Mouse (Mus musculus) hindbrain, embryonic 15.5 days (tissue): ENCODE results near the gene Adcy4. TPM values are rescaled to one million over a fixed set of nuclear protein-coding genes. Genes with fewer than 3 reads are reported as not detected.

Experiments
- ATAC-seq: fragments of 200-750 bp; cut with Nextera tagmentation; 2 replicates; pipeline ENCODE4 v1.8.0; 2017; ENCODE audit warnings: low read depth, moderate number of reproducible peaks, moderate TSS enrichment; ENCODE audit not compliant: low FRiP score
- H3K27ac ChIP-seq: fragments of 300-500 bp; sonication (generic); replicated peaks from 2 replicates; pipeline ENCODE4 v1.5.1; 2015; ENCODE audit warnings: mild to moderate bottlenecking, inconsistent platforms
- H3K27me3 ChIP-seq: fragments of 300-500 bp; sonication (generic); 2 replicates; pipeline ENCODE4 v1.6.1; 2015; ENCODE audit warnings: control low read depth, inconsistent platforms
- H3K36me3 ChIP-seq: fragments of 300-500 bp; sonication (generic); 2 replicates; pipeline ENCODE4 v1.6.1; 2015; ENCODE audit warnings: control low read depth, inconsistent platforms
- H3K4me1 ChIP-seq: fragments of 300-500 bp; sonication (generic); replicated peaks from 2 replicates; pipeline ENCODE4 v1.6.1; 2015; ENCODE audit warnings: control low read depth, inconsistent platforms
- H3K4me2 ChIP-seq: fragments of 300-500 bp; sonication (generic); 2 replicates; pipeline ENCODE4 v1.6.1; 2015; ENCODE audit warnings: moderate library complexity, mild to moderate bottlenecking, inconsistent platforms
- H3K4me3 ChIP-seq: fragments of 300-500 bp; sonication (generic); 2 replicates; pipeline ENCODE4 v1.5.1; 2015; ENCODE audit warnings: mild to moderate bottlenecking, inconsistent platforms
- H3K9ac ChIP-seq: fragments of 300-500 bp; sonication (generic); 2 replicates; pipeline ENCODE4 v1.6.1; 2015; ENCODE audit warnings: inconsistent platforms
- H3K9me3 ChIP-seq: fragments of 300-500 bp; sonication (generic); 2 replicates; pipeline ENCODE4 v1.6.1; 2016; ENCODE audit warnings: control low read depth, inconsistent platforms
- WGBS: fragments of 180-500 bp; shearing (Covaris S2); methylation state at CpG from one replicate; pipeline ENCODE4 v1.1.7; 2015; 5-methylcytosine and 5-hydroxymethylcytosine counted together
- polyA plus RNA-seq: library from polyadenylated mRNA; unstranded; fragments of >200 nt; fragmentation: Nextera tagmentation; extraction: Ambion mirVana; gene quantifications from 2 replicates; pipeline ENCODE4 v1.2.1, GENCODE M21; 2015

Gene Adcy4
- polyA plus RNA-seq, result 4.0 and 5.0 TPM in 2 replicates

DNA sequence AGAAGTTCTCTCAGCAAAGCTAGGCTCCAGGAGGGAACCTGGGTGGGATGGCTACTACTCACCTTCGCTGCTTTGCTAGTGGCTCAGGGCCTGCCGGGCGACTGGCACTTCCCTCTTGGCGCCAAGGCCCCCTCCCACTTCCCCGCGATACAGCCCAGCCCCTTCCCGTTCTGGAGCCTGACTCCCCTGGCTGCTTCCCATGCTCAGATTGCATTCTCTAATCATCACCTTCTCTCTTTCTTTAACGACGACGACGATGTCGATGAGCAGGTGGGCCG lies at the start of gene Adcy4:
Gene Adcy4, minus strand, starts transcription at position 138 of the 278 bp plus-strand sequence.
- Histone ChIP-seq H3K27me3 (peaks cover 73% of the 10 kb centered on the region), H3K9me3 (no peaks in the 10 kb centered on the region), H3K4me1 (peaks cover 20% of the 10 kb centered on the region), H3K36me3 (no peaks in the 10 kb centered on the region), H3K27ac (0 out of 2 replicates have a peak within 1 kb of the TSS, but pooled peaks have one; percentile 4), H3K4me3 (peak within 1 kb of the TSS; percentile 27), H3K9ac (no peak within 1 kb of the TSS), H3K4me2 (peak within 1 kb of the TSS; percentile 48)
- no peak for ATAC-seq
- WGBS, result 3% methylated on average over 13 of the region's 13 CpGs

- H3K9ac ChIP-seq, result no peak overlapping the region
- H3K36me3 ChIP-seq, result no peaks in the 10 kb centered on the region
- ATAC-seq, result no peak
- no peaks in the 10 kb centered on the region for H3K9me3 ChIP-seq
- no peaks in the 10 kb centered on the region for H3K4me1 ChIP-seq
- no peak overlapping the region for H3K4me2 ChIP-seq
- no peak overlapping the region for H3K27ac ChIP-seq
- H3K4me3 ChIP-seq, result no peak overlapping the region
- 0 out of 2 replicates have a peak, but pooled peaks cover under 1% of the 10 kb centered on the region for H3K27me3 ChIP-seq
- 89% methylated on average over 4 of the region's 4 CpGs for WGBS
These were observed 49.2 kb upstream of the Adcy4 start for GRCm38 (mm10) chr14:55833126-55833525.

DNA sequence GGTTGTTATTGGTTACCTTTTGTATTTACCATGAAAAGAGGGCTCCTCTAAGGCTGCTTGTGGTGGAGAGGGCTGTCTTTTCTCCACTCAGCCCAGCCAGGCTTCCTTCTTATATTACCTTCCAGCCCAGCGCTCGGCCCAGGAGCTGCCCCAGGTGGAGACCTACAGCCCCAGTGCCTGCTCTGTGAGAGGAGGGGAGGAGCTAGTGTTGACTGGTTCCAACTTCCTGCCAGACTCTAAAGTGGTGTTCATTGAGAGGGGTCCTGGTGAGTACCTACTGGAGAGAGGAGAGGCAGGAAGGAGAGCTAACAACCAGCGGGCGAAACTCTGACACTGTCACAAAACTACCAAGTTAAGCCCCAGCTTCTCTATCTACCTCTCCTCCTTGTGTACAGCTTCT lies 46.4 kb upstream of the Adcy4 start:
- Histone ChIP-seq H3K36me3 (no peaks in the 10 kb centered on the region), H3K9ac (no peak overlapping the region), H3K4me3 (no peak overlapping the region), H3K9me3 (no peaks in the 10 kb centered on the region), H3K4me1 (peaks cover 18% of the 10 kb centered on the region), H3K27me3 (peaks cover 18% of the 10 kb centered on the region), H3K4me2 (no peak overlapping the region), H3K27ac (no peak overlapping the region)
- 85% methylated on average over 4 of the region's 4 CpGs for WGBS
- ATAC-seq, result no peak

DNA sequence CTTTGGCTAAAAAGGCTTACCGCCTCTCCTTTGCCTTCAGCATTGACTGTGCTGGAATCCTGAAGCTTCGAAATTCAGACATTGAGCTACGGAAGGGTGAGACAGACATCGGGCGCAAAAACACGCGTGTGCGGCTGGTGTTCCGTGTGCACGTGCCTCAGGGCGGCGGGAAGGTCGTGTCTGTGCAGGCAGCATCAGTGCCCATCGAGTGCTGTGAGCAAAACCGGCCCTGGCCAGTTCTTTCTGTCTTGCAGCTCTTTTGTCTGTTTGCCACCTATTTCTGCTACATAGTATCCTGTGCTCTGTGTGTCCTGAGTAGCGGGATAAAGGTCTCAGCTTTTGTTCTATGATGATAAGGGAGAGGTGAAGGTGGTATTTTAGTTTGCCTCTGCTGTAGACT lies 46.0 kb upstream of the Adcy4 start:
- Histone ChIP-seq H3K9me3 (no peaks in the 10 kb centered on the region), H3K4me2 (no peak overlapping the region), H3K27me3 (peaks cover 20% of the 10 kb centered on the region), H3K36me3 (no peaks in the 10 kb centered on the region), H3K4me1 (peaks cover 23% of the 10 kb centered on the region), H3K27ac (no peak overlapping the region), H3K9ac (no peak overlapping the region), H3K4me3 (no peak overlapping the region)
- no peak for ATAC-seq
- 90% methylated on average over 16 of the region's 16 CpGs for WGBS

DNA sequence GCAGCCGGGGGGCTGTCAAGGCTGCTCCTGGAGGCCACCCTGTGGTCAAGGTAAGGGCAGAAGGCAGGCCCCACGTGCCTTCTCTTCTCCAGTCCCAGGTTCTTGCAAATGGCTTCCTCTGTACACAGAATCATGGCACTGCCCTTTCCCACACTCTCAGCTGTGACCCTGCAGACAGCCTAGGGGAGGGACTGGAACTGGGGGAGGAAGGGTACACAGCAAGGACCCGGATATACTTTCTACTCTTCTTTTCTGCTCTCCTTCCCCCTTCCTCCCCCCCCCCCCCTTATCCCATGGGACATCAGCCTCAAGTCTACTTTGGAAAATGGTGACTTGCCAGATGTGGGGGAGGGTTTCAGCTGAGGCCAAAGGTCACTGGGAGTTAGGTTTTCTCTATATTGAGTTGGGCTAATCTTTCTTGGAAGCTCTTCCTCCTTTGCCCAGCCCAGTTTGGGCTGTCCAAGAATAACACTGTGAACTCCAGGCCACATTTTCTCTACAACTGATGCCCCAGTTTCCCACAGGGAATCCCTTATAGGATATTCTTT lies 44.9 kb upstream of the Adcy4 start:
- no peak for ATAC-seq

GRCm38 (mm10) chr14:55826551-55827340 lies 42.9 kb upstream of the Adcy4 start:
- peaks cover 41% of the 10 kb centered on the region for H3K4me1 ChIP-seq
- H3K9me3 ChIP-seq, result no peaks in the 10 kb centered on the region
- peak overlapping the region; percentile 43 for H3K9ac ChIP-seq
- peaks cover 21% of the 10 kb centered on the region for H3K27me3 ChIP-seq
- H3K4me2 ChIP-seq, result peak overlapping the region; percentile 91
- H3K36me3 ChIP-seq, result no peaks in the 10 kb centered on the region
- WGBS, result 12% methylated on average over 41 of the region's 41 CpGs
- no peak for ATAC-seq
- H3K27ac ChIP-seq, result no peak overlapping the region
- H3K4me3 ChIP-seq, result peak overlapping the region; percentile 57

More for the DNA sequence above, 44.9 kb upstream of the Adcy4 start:
- Histone ChIP-seq H3K4me1 (peaks cover 31% of the 10 kb centered on the region), H3K4me3 (no peak overlapping the region), H3K9ac (no peak overlapping the region), H3K27me3 (peaks cover 21% of the 10 kb centered on the region), H3K9me3 (no peaks in the 10 kb centered on the region), H3K27ac (no peak overlapping the region), H3K4me2 (no peak overlapping the region), H3K36me3 (no peaks in the 10 kb centered on the region)
- WGBS, result 74% methylated on average over 3 of the region's 3 CpGs

DNA sequence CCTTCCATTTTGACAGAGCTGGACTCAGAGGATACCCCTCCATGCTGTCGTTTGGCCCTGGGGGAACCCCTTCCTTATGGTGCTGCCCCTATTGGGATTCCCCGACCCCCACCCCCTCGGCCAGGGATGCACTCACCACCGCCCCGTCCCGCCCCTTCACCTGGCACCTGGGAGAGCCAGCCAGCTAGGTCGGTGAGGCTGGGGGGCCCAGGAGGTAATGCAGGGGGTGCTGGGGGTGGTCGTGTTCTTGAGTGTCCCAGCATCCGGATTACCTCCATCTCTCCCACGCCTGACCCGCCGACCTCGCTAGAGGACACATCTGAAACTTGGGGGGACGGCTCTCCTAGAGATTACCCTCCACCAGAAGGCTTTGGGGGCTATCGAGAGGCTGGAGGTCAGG lies 42.2 kb upstream of the Adcy4 start:
- no peaks in the 10 kb centered on the region for H3K9me3 ChIP-seq
- H3K4me1 ChIP-seq, result peaks cover 41% of the 10 kb centered on the region
- no peak for ATAC-seq
- H3K4me2 ChIP-seq, result peak overlapping the region; percentile 91
- peak overlapping the region; percentile 43 for H3K9ac ChIP-seq
- 2% methylated on average over 15 of the region's 15 CpGs for WGBS
- H3K27me3 ChIP-seq, result peaks cover 21% of the 10 kb centered on the region
- peak overlapping the region; percentile 57 for H3K4me3 ChIP-seq
- H3K36me3 ChIP-seq, result no peaks in the 10 kb centered on the region
- H3K27ac ChIP-seq, result no peak overlapping the region

DNA sequence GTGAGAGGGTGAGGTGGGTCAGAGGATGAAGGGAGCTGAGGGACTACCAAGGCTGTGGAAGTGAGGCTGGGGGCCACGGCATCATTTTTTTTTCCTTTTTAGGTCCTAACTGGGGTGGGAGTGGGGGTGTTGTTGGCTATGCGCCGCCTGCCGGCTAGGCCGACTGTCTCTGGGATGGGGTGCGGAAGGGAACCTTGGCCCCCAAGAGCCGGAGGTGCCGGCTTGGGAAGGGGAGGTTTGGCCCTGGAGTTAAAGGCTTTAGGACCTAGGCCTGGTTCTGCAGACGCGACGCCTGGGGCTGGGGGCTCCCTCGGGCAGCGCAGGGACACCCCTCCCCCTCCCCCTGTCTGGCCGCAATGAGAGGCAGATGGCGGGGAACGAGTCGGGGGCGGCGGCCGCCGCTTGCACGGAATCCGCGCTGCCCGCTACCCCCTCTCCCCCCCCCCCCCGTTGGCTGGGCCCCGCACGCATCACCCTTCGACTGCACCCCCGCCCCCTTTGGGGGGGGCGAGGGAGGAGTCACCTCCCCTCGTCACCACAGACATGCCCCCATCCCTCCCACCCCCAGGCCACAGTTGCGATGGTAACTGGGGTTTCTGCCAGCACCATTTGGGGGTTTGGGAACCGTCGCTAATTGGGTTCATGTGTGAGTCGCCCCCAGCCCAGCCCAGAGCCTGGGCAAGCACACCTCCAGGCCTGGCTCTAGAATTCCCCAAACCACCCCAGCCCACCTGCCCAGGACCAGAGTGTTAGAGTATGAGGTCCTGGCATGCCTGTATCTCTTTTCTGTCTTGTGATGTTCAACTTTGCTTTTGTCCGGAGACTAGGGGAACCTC lies 41.5 kb upstream of the Adcy4 start:
- peak overlapping the region; percentile 57 for H3K4me3 ChIP-seq
- H3K27ac ChIP-seq, result peak overlapping the region; percentile 76
- peak overlapping the region; percentile 46 for H3K9ac ChIP-seq
- peaks cover 21% of the 10 kb centered on the region for H3K27me3 ChIP-seq
- H3K9me3 ChIP-seq, result no peaks in the 10 kb centered on the region
- peak overlapping the region; percentile 91 for H3K4me2 ChIP-seq
- peaks cover 41% of the 10 kb centered on the region for H3K4me1 ChIP-seq
- no peaks in the 10 kb centered on the region for H3K36me3 ChIP-seq
- 0% methylated on average over 19 of the region's 37 CpGs for WGBS
- ATAC-seq, result no peak

- H3K27ac ChIP-seq, result peak overlapping the region; percentile 81
- WGBS, result under 1% methylated on average over 30 of the region's 32 CpGs
- peaks cover 21% of the 10 kb centered on the region for H3K27me3 ChIP-seq
- peak overlapping the region; percentile 91 for H3K4me2 ChIP-seq
- H3K4me3 ChIP-seq, result peak overlapping the region; percentile 57
- H3K4me1 ChIP-seq, result peaks cover 41% of the 10 kb centered on the region
- H3K36me3 ChIP-seq, result no peaks in the 10 kb centered on the region
- H3K9ac ChIP-seq, result peak overlapping the region; percentile 46
- no peak for ATAC-seq
- no peaks in the 10 kb centered on the region for H3K9me3 ChIP-seq
These were observed 40.8 kb upstream of the Adcy4 start for GRCm38 (mm10) chr14:55824481-55825215.

DNA sequence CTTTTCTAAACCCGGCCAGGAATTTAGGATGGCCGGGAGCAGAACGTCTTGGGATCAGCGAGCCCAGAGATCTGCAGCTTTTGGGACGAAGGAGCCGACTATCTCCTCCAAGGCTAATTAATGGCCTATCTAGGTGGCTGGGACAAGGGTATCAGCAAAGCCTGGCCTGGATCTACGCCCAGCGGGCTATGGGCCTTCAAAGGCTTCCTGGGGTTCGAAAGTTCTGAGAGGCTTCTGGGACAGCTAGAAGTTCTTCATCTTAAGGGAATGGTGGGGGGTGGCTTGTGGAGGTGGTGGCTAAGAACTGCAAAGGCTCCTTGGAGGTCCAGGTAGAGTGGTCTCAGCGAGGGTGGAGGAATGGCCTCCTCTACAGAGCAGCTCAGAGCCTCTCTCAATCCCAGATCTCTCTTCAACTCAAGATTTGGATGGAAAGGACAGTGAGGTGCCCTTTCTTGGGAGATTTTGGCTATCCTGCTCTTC lies 40.1 kb upstream of the Adcy4 start:
- peak overlapping the region; percentile 91 for H3K4me2 ChIP-seq
- peak overlapping the region; percentile 81 for H3K27ac ChIP-seq
- ATAC-seq, result no peak; the same call in 1 of the 2 replicates
- H3K27me3 ChIP-seq, result peaks cover 21% of the 10 kb centered on the region
- H3K36me3 ChIP-seq, result no peaks in the 10 kb centered on the region
- peaks cover 41% of the 10 kb centered on the region for H3K4me1 ChIP-seq
- H3K9ac ChIP-seq, result peak overlapping the region; percentile 66; the same call in 1 of the 2 replicates
- peak overlapping the region; percentile 57 for H3K4me3 ChIP-seq
- 2% methylated on average over 10 of the region's 10 CpGs for WGBS
- H3K9me3 ChIP-seq, result no peaks in the 10 kb centered on the region

DNA sequence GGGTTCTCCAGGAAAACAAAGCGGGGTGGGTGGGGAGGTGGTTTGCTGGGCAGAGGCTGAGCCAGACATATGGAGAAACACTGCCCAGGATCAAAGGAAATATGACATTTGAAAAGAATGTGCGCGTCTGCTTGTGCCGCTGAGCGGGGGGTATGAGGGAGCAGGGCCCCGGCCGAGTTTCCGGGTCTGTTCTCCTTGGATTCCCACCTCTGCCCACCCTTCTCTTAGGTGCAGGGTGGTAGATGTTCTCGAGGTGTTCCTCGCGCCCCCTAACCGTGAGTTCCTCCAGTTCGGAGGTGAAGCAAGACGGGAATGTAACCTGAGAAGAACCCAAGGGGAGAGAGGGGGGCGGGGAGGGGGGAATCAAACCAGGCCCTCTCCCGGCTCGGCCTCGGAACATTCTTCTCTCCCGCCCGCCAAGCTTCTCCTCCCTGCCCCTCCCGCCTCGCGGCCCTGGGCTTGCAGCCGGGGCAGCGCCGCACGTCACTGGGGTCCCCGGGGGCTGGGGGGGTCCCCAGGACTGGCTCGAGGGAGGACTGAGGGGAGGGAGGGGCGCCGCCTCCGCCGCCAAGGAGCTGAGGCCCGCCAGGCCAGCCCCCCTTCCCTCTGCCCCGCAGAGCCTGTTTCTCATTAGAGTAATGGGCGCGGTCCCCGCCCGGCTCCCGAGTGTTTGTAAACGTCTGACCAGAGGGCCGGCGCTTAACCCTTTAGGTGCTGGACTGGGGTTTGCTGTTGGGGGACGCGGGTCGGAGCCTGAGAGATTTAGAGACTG lies 39.3 kb upstream of the Adcy4 start, which contains the start of gene Nfatc4:
Gene Nfatc4, plus strand, starts transcription at position 154 of the 772 bp plus-strand sequence.
- Histone ChIP-seq H3K36me3 (no peaks in the 10 kb centered on the region), H3K4me2 (peak within 1 kb of the TSS; percentile 91), H3K4me3 (peak within 1 kb of the TSS; percentile 57), H3K9ac (peak within 1 kb of the TSS; percentile 66), H3K27ac (peak within 1 kb of the TSS; percentile 81), H3K27me3 (peaks cover 21% of the 10 kb centered on the region), H3K4me1 (peaks cover 41% of the 10 kb centered on the region), H3K9me3 (no peaks in the 10 kb centered on the region)
- ATAC-seq, result peak; percentile 75
- under 1% methylated on average over 40 of the region's 46 CpGs for WGBS
